Mouse (Mus musculus): ENCODE results near the gene Gm4756. TPM values are rescaled to one million over a fixed set of nuclear protein-coding genes. Genes with fewer than 3 reads are reported as not detected.

Gm4756 gene
- polyA plus RNA-seq, 1 experiment from 2014 or later = not detected

DNA sequence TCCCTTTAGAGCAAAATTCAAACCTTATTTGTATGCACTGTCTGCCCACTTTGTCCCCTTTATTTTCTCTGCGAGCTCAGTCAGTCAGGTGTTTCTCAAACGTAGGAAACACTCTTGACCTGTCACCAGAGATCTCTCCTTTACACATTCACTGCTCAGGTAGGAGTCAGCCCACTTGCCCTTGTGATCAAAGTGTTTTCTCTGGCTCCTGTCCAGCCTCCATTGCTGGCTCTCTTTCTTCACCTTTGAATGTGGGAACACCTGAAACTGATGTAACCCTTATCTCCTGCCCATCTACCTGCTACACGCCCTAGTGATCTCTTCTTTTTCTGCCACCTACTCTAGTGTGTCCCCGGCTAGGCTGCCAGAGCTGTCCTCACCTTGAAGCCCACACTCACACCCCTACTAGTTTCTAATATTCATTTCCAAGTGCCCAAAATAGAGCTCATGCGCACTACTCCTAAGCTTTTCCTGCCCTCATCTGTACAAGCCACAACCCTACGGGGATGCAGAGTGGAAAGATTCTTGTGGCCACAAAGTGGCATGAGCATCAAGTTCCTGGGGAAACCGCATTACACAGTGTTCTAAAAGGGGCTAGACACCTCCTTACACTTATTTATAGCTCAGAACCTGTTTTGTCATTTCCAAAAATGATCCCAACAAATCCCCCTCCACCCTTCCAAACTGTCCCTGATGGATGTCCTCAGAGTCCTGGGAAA is 24.8 kb upstream of the Gm4756 start:
- H3K4me1 ChIP-seq = no peaks in the 10 kb centered on the region
- ATAC-seq (replicated peaks) = no peak
- H3K9me3 ChIP-seq = no peaks in the 10 kb centered on the region
- H3K27ac ChIP-seq (replicated peaks) = no peak overlapping the region
- H3K4me3 ChIP-seq = no peak overlapping the region
- no peak overlapping the region for H3K9ac ChIP-seq (replicated peaks)
- no peaks in the 10 kb centered on the region for H3K27me3 ChIP-seq
- H3K4me2 ChIP-seq (replicated peaks) = no peak overlapping the region
- WGBS = 82% methylated on average over 7 of the region's 7 CpGs
- H3K36me3 ChIP-seq = no peaks in the 10 kb centered on the region

DNA sequence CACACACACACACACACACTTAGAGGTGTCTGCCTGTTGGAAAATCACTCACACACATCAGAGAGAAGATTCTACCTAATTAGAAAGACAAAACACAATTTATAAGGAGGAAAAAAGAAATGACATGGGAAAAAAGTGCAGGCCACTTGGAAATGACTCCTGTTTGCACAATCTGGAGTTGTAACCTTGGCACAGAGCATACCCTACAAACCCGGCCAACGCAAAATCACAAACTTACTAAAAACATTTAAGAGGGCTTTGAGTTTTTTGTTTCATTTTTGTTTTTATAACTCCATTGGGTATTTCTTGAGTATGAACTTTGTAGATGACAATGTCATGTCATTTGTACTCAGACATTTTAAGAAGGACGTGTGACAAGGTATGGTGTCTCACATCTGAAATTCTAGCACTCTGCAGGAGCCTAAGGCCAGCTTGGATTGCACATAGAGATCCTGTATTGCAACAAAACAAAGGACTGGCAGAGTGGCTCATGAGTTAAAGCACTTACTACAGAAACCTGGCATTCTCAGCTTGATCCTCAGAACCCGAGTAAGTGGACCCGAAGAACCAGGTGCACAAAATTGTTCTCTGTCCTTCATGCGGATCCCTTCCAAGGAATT is 22.2 kb upstream of the Gm4756 start:
- Histone ChIP-seq H3K36me3 (no peaks in the 10 kb centered on the region), H3K4me3 (no peak overlapping the region), H3K9ac (replicated peaks) (no peak overlapping the region), H3K27me3 (no peaks in the 10 kb centered on the region), H3K4me2 (replicated peaks) (no peak overlapping the region), H3K9me3 (no peaks in the 10 kb centered on the region), H3K4me1 (no peaks in the 10 kb centered on the region), H3K27ac (replicated peaks) (no peak overlapping the region)
- WGBS = 95% methylated on average over 6 of the region's 6 CpGs
- no peak for ATAC-seq (replicated peaks)

- Histone ChIP-seq H3K4me2 (replicated peaks) (no peak overlapping the region), H3K4me1 (no peaks in the 10 kb centered on the region), H3K27me3 (no peaks in the 10 kb centered on the region), H3K27ac (replicated peaks) (no peak overlapping the region), H3K4me3 (no peak overlapping the region), H3K9me3 (no peaks in the 10 kb centered on the region), H3K36me3 (no peaks in the 10 kb centered on the region), H3K9ac (replicated peaks) (no peak overlapping the region)
- WGBS = 95% methylated on average over 8 of the region's 8 CpGs
- no peak for ATAC-seq (replicated peaks)
Measured at GRCm38 (mm10) chr12:72670921-72671320, 21.5 kb upstream of the Gm4756 start.

- 55% methylated on average over 10 of the region's 10 CpGs for WGBS
- Histone ChIP-seq H3K4me3 (no peak overlapping the region), H3K4me2 (replicated peaks) (no peak overlapping the region), H3K27ac (replicated peaks) (no peak overlapping the region), H3K9ac (replicated peaks) (no peak overlapping the region), H3K9me3 (no peaks in the 10 kb centered on the region), H3K27me3 (no peaks in the 10 kb centered on the region), H3K4me1 (peaks cover 18% of the 10 kb centered on the region), H3K36me3 (no peaks in the 10 kb centered on the region)
- ATAC-seq (replicated peaks) = no peak
Measured at GRCm38 (mm10) chr12:72667868-72668469, 18.5 kb upstream of the Gm4756 start.

DNA sequence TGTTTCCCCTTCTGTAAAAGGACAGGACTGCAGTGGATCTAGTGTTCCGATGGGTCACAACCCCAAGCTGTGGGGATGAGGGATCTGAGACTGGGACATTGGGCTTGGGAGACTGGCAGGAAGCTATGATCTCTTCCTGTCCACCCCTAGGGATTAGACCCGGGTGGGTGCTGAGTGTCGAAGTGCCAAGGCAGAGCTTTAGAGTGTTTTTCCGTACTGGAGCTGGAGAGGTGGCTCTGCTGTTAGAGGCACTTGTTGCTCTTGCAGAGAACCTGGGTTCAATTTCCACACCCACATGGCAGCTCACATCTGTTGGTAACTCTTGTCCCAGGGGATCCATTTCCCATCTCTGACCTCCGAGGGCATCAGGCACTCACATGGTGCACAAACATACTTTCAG is 16.6 kb upstream of the Gm4756 start:
- Histone ChIP-seq H3K27me3 (no peaks in the 10 kb centered on the region), H3K4me1 (peaks cover 18% of the 10 kb centered on the region), H3K9ac (replicated peaks) (no peak overlapping the region), H3K4me3 (no peak overlapping the region), H3K4me2 (replicated peaks) (no peak overlapping the region), H3K36me3 (no peaks in the 10 kb centered on the region), H3K27ac (replicated peaks) (no peak overlapping the region), H3K9me3 (no peaks in the 10 kb centered on the region)
- 88% methylated on average over 5 of the region's 5 CpGs for WGBS
- ATAC-seq (replicated peaks) = no peak

- ATAC-seq (replicated peaks) = peak; percentile 88
- H3K36me3 ChIP-seq = no peaks in the 10 kb centered on the region
- peaks cover 18% of the 10 kb centered on the region for H3K4me1 ChIP-seq
- peak within 1 kb of the TSS; percentile 55 for H3K9ac ChIP-seq (replicated peaks)
- H3K4me3 ChIP-seq = peak within 1 kb of the TSS; percentile 57
- 1% methylated on average over 33 of the region's 33 CpGs for WGBS
- H3K4me2 ChIP-seq (replicated peaks) = peak within 1 kb of the TSS; percentile 93
- no peaks in the 10 kb centered on the region for H3K9me3 ChIP-seq
- no peak within 1 kb of the TSS for H3K27ac ChIP-seq (replicated peaks)
- no peaks in the 10 kb centered on the region for H3K27me3 ChIP-seq
Measured at GRCm38 (mm10) chr12:72664735-72665337, 15.4 kb upstream of the Gm4756 start, which contains the start of gene Dhrs7. Gene Dhrs7, minus strand, starts transcription at chr12:72664909.

DNA sequence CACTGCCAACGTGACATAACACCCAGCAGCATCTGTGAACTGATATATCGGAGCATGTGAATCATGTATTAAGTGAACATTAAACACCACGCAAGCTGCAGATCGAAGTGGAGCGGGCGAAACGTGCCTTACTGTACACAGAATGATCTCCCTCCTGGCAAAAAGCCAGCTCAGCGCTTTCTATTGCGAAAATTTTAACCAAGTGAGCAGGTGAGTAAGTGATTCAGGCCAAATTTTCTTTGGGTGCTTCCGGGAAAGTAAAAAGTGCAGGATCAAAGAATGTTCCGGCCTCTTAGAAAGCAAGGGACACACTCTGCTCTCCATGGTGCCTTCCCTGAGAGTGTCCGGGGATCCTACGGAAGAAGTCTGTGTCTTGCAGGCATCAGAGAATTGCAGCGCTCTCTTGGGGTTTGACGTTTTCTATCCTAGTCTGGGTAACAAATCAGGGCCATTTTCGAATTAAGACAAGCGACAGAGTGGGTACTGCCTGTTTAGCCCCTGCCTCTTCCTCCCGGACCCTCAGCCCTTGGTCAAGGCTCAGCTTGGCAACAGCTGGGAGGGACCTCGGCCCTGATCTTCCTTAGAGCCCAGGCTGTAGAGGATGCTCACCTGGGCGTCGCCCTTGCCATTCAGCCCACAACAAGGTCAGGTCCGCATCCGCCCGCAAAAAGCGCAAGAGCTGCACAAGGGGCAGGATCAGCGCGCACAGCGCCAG is 14.7 kb upstream of the Gm4756 start:
- no peaks in the 10 kb centered on the region for H3K27me3 ChIP-seq
- peaks cover 18% of the 10 kb centered on the region for H3K4me1 ChIP-seq
- no peak overlapping the region for H3K27ac ChIP-seq (replicated peaks)
- H3K4me2 ChIP-seq (replicated peaks) = peak overlapping the region; percentile 93
- WGBS = 6% methylated on average over 28 of the region's 28 CpGs
- peak overlapping the region; percentile 55 for H3K9ac ChIP-seq (replicated peaks)
- ATAC-seq (replicated peaks) = peak; percentile 51
- H3K4me3 ChIP-seq = peak overlapping the region; percentile 57
- no peaks in the 10 kb centered on the region for H3K36me3 ChIP-seq
- H3K9me3 ChIP-seq = no peaks in the 10 kb centered on the region

DNA sequence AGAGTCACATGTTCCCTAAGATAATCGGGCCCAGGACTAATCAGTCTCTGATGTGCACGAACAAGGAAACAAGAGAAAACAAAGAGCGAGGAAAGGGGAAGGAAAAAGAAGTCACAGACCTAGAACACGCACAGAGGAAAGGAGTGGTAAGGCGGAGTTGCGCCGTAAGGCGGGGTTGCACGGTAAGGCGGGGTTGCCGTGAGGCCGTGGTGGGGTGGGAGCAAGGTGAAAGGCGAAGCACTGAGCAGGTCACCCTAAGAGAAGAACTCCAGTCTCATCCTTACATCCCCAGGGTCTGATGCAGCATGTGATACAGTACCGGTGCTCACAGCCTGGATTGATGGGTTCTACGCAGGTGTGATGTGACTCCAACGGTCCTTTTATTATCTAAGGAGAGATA is 6.3 kb upstream of the Gm4756 start:
- Histone ChIP-seq H3K9me3 (no peaks in the 10 kb centered on the region), H3K36me3 (no peaks in the 10 kb centered on the region), H3K4me3 (no peak overlapping the region), H3K9ac (replicated peaks) (no peak overlapping the region), H3K27me3 (no peaks in the 10 kb centered on the region), H3K4me1 (no peaks in the 10 kb centered on the region), H3K27ac (replicated peaks) (no peak overlapping the region), H3K4me2 (replicated peaks) (no peak overlapping the region)
- ATAC-seq (replicated peaks) = no peak
- 92% methylated on average over 16 of the region's 16 CpGs for WGBS

- H3K27me3 ChIP-seq = no peaks in the 10 kb centered on the region
- H3K9me3 ChIP-seq = no peaks in the 10 kb centered on the region
- H3K4me2 ChIP-seq (replicated peaks) = no peak overlapping the region
- H3K9ac ChIP-seq (replicated peaks) = no peak overlapping the region
- H3K36me3 ChIP-seq = no peaks in the 10 kb centered on the region
- H3K4me3 ChIP-seq = no peak overlapping the region
- ATAC-seq (replicated peaks) = peak; percentile 93
- no peak overlapping the region for H3K27ac ChIP-seq (replicated peaks)
- 5% methylated on average over 4 of the region's 4 CpGs for WGBS
- H3K4me1 ChIP-seq = no peaks in the 10 kb centered on the region
Measured at GRCm38 (mm10) chr12:72654698-72655097, 5.2 kb upstream of the Gm4756 start.

DNA sequence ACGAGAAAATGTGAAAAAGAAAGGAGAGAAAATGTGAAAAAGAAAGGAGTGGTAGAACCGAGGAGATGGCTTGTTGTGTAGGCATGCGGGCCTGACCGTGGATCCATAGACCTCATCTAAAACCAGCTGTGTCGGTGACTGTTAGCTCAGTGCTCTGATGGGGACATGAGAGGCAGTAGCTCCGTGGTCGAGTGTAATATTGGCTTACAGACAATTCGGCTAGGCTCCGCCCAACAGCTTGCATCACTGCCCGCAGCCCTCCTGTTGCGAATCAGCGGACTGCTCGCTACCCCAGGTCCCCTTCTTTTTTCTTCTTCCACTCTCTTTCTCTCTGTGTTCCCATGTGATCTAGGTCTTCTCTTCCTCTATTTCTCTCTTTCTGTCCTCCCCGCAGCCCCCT is 540 bp downstream of the Gm4756 start:
- Histone ChIP-seq H3K4me2 (replicated peaks) (no peak overlapping the region), H3K9me3 (no peaks in the 10 kb centered on the region), H3K36me3 (no peaks in the 10 kb centered on the region), H3K4me1 (no peaks in the 10 kb centered on the region), H3K27me3 (no peaks in the 10 kb centered on the region), H3K9ac (replicated peaks) (no peak overlapping the region), H3K4me3 (no peak overlapping the region), H3K27ac (replicated peaks) (no peak overlapping the region)
- no peak for ATAC-seq (replicated peaks)
- 96% methylated on average over 14 of the region's 14 CpGs for WGBS

- no peaks in the 10 kb centered on the region; the same call in 1 of the 2 replicates for H3K9me3 ChIP-seq
- H3K4me1 ChIP-seq = no peaks in the 10 kb centered on the region
- WGBS = 87% methylated on average over 3 of the region's 3 CpGs
- H3K9ac ChIP-seq (replicated peaks) = no peak overlapping the region
- H3K27me3 ChIP-seq = no peaks in the 10 kb centered on the region
- H3K4me2 ChIP-seq (replicated peaks) = no peak overlapping the region
- H3K27ac ChIP-seq (replicated peaks) = no peak overlapping the region
- H3K36me3 ChIP-seq = no peaks in the 10 kb centered on the region
- no peak for ATAC-seq (replicated peaks)
- no peak overlapping the region for H3K4me3 ChIP-seq
Measured at GRCm38 (mm10) chr12:72638025-72638424, 11.4 kb downstream of the Gm4756 start.

GRCm38 (mm10) chr12:72628751-72629150 is 20.7 kb downstream of the Gm4756 start:
- Histone ChIP-seq H3K4me2 (replicated peaks) (no peak overlapping the region), H3K27me3 (no peaks in the 10 kb centered on the region), H3K9me3 (no peaks in the 10 kb centered on the region), H3K4me1 (no peaks in the 10 kb centered on the region), H3K9ac (replicated peaks) (no peak overlapping the region), H3K27ac (replicated peaks) (no peak overlapping the region), H3K4me3 (no peak overlapping the region), H3K36me3 (no peaks in the 10 kb centered on the region)
- WGBS = 92% methylated on average over 7 of the region's 7 CpGs
- no peak for ATAC-seq (replicated peaks)
